Mouse (Mus musculus) ES-E14 (cell line): ENCODE results near the gene Rasa3. TPM values are rescaled to one million over a fixed set of nuclear protein-coding genes. Genes with fewer than 3 reads are reported as not detected.

Experiments used
- DNase-seq: peaks from one replicate; pipeline ENCODE4 v3.0.0-alpha.2; 2013; ENCODE audit warnings: low read depth, low spot score
- H3K27ac ChIP-seq: 2 replicates; pipeline ENCODE4 v1.5.1; 2012; ENCODE audit warnings: low read depth, mild to moderate bottlenecking, low read length, moderate library complexity, mixed read lengths; ENCODE audit not compliant: poor library complexity, insufficient read depth, severe bottlenecking
- H3K36me3 ChIP-seq: 2 replicates; pipeline ENCODE4 v1.6.1; 2012; ENCODE audit warnings: mild to moderate bottlenecking, low read length, moderate library complexity, mixed read lengths; ENCODE audit not compliant: control insufficient read depth, poor library complexity, insufficient read depth, severe bottlenecking
- H3K4me1 ChIP-seq, 2 experiments: fragments of 150-350 bp in 1 of 2; sonication (generic) in 1 of 2; 2 replicates each; pipeline ENCODE4 v1.6.1; 2012; ENCODE audit warnings: low read length in 2 of 2, mild to moderate bottlenecking in 1 of 2, mixed read lengths in 1 of 2; ENCODE audit not compliant: control insufficient read depth in 2 of 2, insufficient read depth in 2 of 2, poor library complexity in 1 of 2
- H3K4me3 ChIP-seq, 2 experiments: fragments of 150-350 bp in 1 of 2; sonication (generic) in 1 of 2; 2 replicates each; pipeline ENCODE4 v1.5.1; 2012; ENCODE audit warnings: low read length in 2 of 2, low read depth in 1 of 2, mild to moderate bottlenecking in 1 of 2, mixed read lengths in 1 of 2; ENCODE audit not compliant: insufficient read depth in 1 of 2, poor library complexity in 1 of 2, severe bottlenecking in 1 of 2
- H3K9ac ChIP-seq: 2 replicates; pipeline ENCODE4 v1.6.1; 2012; ENCODE audit warnings: low read depth, mild to moderate bottlenecking, low read length, mixed read lengths; ENCODE audit not compliant: poor library complexity, insufficient read depth, severe bottlenecking
- H3K9me3 ChIP-seq: fragments of 150-350 bp; sonication (generic); 2 replicates; pipeline ENCODE4 v1.6.1; 2012; ENCODE audit warnings: low read depth, mild to moderate bottlenecking, low read length; ENCODE audit not compliant: control insufficient read depth, insufficient read depth
- CHD2 ChIP-seq: IDR thresholded peaks from 2 replicates; pipeline ENCODE4 v1.6.1; 2014; ENCODE audit warnings: mild to moderate bottlenecking, low read depth, low read length, inconsistent platforms
- HCFC1 ChIP-seq: IDR thresholded peaks from 2 replicates; pipeline ENCODE4 v1.6.1; 2012; ENCODE audit warnings: low read length, inconsistent platforms, borderline replicate concordance; ENCODE audit not compliant: insufficient read depth
- MAFK ChIP-seq: IDR thresholded peaks from 2 replicates; pipeline ENCODE4 v1.6.1; 2014; ENCODE audit warnings: mild to moderate bottlenecking, low read depth, low read length, inconsistent platforms; ENCODE audit not compliant: insufficient read depth
- ZC3H11A ChIP-seq: IDR thresholded peaks from 2 replicates; pipeline ENCODE4 v1.6.1; 2012; ENCODE audit warnings: low read depth, mild to moderate bottlenecking, inconsistent platforms, low read length, borderline replicate concordance
- ZNF384 ChIP-seq: IDR thresholded peaks from 2 replicates; pipeline ENCODE4 v1.6.1; 2012; ENCODE audit warnings: low read depth, low read length, inconsistent platforms
- in situ Hi-C, 2 experiments: fragments of 600-800 bp; cut with MboI; formaldehyde crosslinking; loops; one replicate each; pipeline ENCODE4 v1.15.1; 2025; ENCODE audit warnings: low sequenced_read_pairs in 2 of 2, inconsistent platforms in 1 of 2; ENCODE audit not compliant: unreplicated experiment in 2 of 2
- total RNA-seq: library from RNA; depleted of rRNA; stranded (reverse); fragments of 300-350 nt; gene quantifications from 2 replicates; pipeline ENCODE4 v1.2.3, GENCODE M21; 2012

Gene Rasa3
- total RNA-seq, 1 experiment, result 14.4 TPM

DNA sequence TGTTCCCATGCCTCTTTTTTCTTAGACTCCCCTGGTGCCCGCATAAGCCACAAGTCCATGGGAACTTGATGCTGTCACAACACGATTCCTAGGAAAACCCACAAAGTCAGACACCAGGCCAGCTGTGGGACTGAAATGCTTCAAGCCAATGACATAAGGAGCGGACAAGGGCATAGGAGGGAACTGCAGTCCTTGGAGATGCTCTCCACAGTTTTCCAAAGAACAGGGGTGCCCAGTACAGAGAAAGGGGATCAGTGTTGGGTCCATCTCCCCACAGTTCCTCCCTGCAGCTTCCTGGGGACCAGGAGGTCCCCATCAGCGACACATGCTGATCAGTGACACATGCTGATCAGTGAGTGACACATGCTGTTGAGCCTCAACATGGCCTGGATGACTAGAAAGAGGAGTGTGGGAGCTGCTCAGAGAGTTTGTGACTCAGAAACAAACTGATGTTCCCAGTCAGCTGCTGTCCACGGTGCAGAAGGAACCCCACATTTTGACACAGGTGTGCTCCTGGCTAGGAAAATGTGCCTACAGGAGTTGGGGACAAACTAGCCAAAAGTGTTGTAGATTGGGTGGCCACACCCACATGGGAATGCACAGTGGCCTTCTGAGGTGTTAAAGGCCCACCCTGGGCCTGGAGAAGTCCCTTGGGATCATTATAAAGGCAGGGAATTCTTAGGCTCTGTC, 52.0 kb downstream of the Rasa3 start:
- no peak overlapping the region for H3K27ac ChIP-seq
- H3K9me3 ChIP-seq, result no peaks in the 10 kb centered on the region
- in situ Hi-C loops, result no loop called here
- no peaks in the 10 kb centered on the region for H3K36me3 ChIP-seq
- TF ChIP-seq ZNF384 (no peak), MAFK (no peak), HCFC1 (no peak), ZC3H11A (no peak), CHD2 (no peak)
- peaks cover 0 to 7% of the 10 kb centered on the region in 2 experiments; a peak in 2 of 4 replicates for H3K4me1 ChIP-seq
- H3K9ac ChIP-seq, result no peak overlapping the region
- no peak for DNase-seq
- no peak overlapping the region for H3K4me3 ChIP-seq

- H3K27ac ChIP-seq, result no peak overlapping the region
- peaks cover 0 to 3% of the 10 kb centered on the region in 2 experiments; a peak in 2 of 4 replicates for H3K4me1 ChIP-seq
- no peak for DNase-seq
- no peak for TF ChIP-seq ZC3H11A
- TF ChIP-seq MAFK, result no peak
- TF ChIP-seq HCFC1, result no peak
- TF ChIP-seq ZNF384, result no peak
- no peak for TF ChIP-seq CHD2
- H3K4me3 ChIP-seq, result no peak overlapping the region
- no peaks in the 10 kb centered on the region for H3K36me3 ChIP-seq
- no peaks in the 10 kb centered on the region for H3K9me3 ChIP-seq
- in situ Hi-C loops, result no loop called here
- no peak overlapping the region for H3K9ac ChIP-seq
These were observed 52.5 kb downstream of the Rasa3 start for GRCm38 (mm10) chr8:13624863-13625262.

GRCm38 (mm10) chr8:13623911-13624421, 53.4 kb downstream of the Rasa3 start:
- Histone ChIP-seq H3K9ac (no peak overlapping the region), H3K27ac (no peak overlapping the region), H3K9me3 (no peaks in the 10 kb centered on the region), H3K4me3 (no peak overlapping the region), H3K4me1 (no peaks in the 10 kb centered on the region), H3K36me3 (no peaks in the 10 kb centered on the region)
- TF ChIP-seq ZC3H11A (no peak), ZNF384 (no peak), MAFK (no peak), CHD2 (no peak), HCFC1 (no peak)
- DNase-seq, result no peak
- in situ Hi-C loops, result no loop called here

DNA sequence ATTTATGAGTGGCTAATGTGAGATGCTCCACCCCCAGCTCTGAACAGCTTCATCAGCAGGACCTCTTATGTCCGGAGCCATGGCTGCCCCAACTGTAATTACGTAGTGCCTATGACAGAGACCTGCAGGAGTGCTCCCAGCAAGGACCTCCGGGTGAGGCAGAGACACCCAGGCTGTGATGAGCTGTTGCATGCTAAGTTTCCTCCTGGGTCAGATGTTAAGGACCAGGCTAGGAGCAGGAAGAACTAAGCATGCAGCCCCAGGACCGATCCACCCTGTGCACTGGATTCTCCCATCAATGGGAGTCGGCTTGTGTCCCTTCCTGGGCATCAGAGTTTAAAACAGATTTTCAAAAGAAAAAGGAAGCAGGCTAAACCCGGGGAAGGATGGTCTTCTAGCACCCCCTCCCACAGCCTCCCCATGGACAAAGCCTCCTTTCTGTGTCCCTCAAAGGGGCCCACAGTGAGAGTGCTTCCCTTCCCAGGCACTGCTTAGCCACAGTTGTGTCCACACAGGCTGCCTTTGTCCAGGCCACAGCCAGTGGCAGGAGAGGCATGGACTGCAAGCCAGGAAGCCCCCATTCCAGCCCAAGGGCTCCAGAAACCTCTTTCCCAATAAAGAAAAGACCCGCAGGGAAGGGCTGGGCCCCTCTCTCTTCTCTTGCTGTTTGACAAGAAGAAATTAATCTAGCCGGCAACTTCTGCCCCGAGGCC, 54.2 kb downstream of the Rasa3 start:
- Histone ChIP-seq H3K4me1 (no peaks in the 10 kb centered on the region), H3K36me3 (no peaks in the 10 kb centered on the region), H3K27ac (no peak overlapping the region), H3K9me3 (no peaks in the 10 kb centered on the region), H3K9ac (no peak overlapping the region), H3K4me3 (no peak overlapping the region)
- no peak for DNase-seq
- in situ Hi-C loops, result no loop called here
- TF ChIP-seq ZC3H11A (no peak), HCFC1 (no peak), CHD2 (no peak), MAFK (no peak), ZNF384 (no peak)
